Mouse (Mus musculus): Measurements from ENCODE around the gene Phf21b.
"Not testable (repeated sequence)": the region's sequence is repeated elsewhere in the genome, so short reads cannot be mapped to it uniquely, and the experiment has no call there.

Phf21b gene

GRCm38 (mm10) chr15:84775421-84776174, 80.3 kb downstream of the Phf21b start:
- no peak for DNase-seq (ENCODE audit: low spot score)

- DNase-seq (ENCODE audit: low spot score), result no peak
Observed at GRCm38 (mm10) chr15:84772191-84773111, 83.4 kb downstream of the Phf21b start.

- no peak for DNase-seq (ENCODE audit: low spot score)
Observed at GRCm38 (mm10) chr15:84769641-84770341, 86.1 kb downstream of the Phf21b start.

GRCm38 (mm10) chr15:84768531-84768930, 87.3 kb downstream of the Phf21b start:
- DNase-seq (ENCODE audit: low spot score), result not testable (repeated sequence)

GRCm38 (mm10) chr15:84766621-84767020, 89.2 kb downstream of the Phf21b start:
- DNase-seq (ENCODE audit: low spot score), result no peak

GRCm38 (mm10) chr15:84763423-84763812, 92.4 kb downstream of the Phf21b start:
- no peak for DNase-seq (ENCODE audit: low spot score)

- no peak for DNase-seq (ENCODE audit: low spot score)
Observed at GRCm38 (mm10) chr15:84762712-84763422, 93.0 kb downstream of the Phf21b start.

GRCm38 (mm10) chr15:84758493-84758892, 97.4 kb downstream of the Phf21b start:
- no peak for DNase-seq (ENCODE audit: low spot score)

- no peak for DNase-seq (ENCODE audit: low spot score)
Observed at GRCm38 (mm10) chr15:84756426-84756825, 99.4 kb downstream of the Phf21b start.

GRCm38 (mm10) chr15:84754987-84755386, 100.9 kb downstream of the Phf21b start:
- DNase-seq (ENCODE audit: low spot score), result peak; percentile 46

- no peak for DNase-seq (ENCODE audit: low spot score)
Observed at GRCm38 (mm10) chr15:84745831-84746230, 110.0 kb downstream of the Phf21b start.

- no peak for DNase-seq (ENCODE audit: low spot score)
Observed at GRCm38 (mm10) chr15:84744308-84744707, 111.5 kb downstream of the Phf21b start.

GRCm38 (mm10) chr15:84743347-84743746, 112.5 kb downstream of the Phf21b start:
- no peak for DNase-seq (ENCODE audit: low spot score)

GRCm38 (mm10) chr15:84741573-84741972, 114.3 kb downstream of the Phf21b start:
- DNase-seq (ENCODE audit: low spot score), result no peak

GRCm38 (mm10) chr15:84738246-84738645, 117.6 kb downstream of the Phf21b start:
- no peak for DNase-seq (ENCODE audit: low spot score)

- no peak for DNase-seq (ENCODE audit: low spot score)
Observed at GRCm38 (mm10) chr15:84736994-84737346, 118.9 kb downstream of the Phf21b start.

- no peak for DNase-seq (ENCODE audit: low spot score)
Observed at GRCm38 (mm10) chr15:84736346-84736993, 119.4 kb downstream of the Phf21b start.
